Mouse (Mus musculus) monocyte, adult 5-6 weeks (primary cell): ENCODE measurements around the gene Htr1f. TPM values are rescaled to one million over a fixed set of nuclear protein-coding genes. Genes with fewer than 3 reads are reported as not detected.
A peak's percentile ranks its signal among the peaks of the same experiment; 100 is the strongest.

Experiments used
- ATAC-seq: fragments of 153-309, 156-312 bp; replicated peaks from 2 replicates; pipeline ENCODE4 v1.8.0; 2017; ENCODE audit warnings: mild to moderate bottlenecking; ENCODE audit not compliant: low TSS enrichment, insufficient number of reproducible peaks, severe bottlenecking, poor library complexity, low FRiP score
- total RNA-seq: library from RNA; stranded (forward); fragments of 200-1000, 200-491, 200-594 nt; gene quantifications from 3 replicates; pipeline ENCODE4 v1.2.3, GENCODE M21; 2017

The Htr1f gene
- total RNA-seq, 1 experiment from 2014 or later, result not detected

DNA sequence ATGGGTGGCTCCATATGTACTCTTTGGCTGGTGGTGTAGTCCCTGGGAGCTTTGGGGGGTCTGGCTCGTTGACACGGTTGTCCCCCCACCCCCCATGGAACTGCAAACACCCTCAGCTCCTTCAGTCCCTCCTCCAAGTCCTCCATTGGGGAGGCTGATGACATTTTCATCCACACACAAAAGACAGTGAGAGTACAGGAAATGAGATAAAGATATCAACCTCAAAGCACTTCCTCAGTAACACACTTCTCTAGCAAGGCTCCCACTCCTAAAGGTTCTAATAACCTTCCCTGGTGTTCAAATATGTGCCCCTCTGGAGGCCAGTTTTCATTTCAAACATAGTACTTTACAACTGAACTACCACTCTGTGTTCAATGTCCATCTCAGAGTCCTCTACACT lies 118.6 kb downstream of the Htr1f start:
- no peak for ATAC-seq

DNA sequence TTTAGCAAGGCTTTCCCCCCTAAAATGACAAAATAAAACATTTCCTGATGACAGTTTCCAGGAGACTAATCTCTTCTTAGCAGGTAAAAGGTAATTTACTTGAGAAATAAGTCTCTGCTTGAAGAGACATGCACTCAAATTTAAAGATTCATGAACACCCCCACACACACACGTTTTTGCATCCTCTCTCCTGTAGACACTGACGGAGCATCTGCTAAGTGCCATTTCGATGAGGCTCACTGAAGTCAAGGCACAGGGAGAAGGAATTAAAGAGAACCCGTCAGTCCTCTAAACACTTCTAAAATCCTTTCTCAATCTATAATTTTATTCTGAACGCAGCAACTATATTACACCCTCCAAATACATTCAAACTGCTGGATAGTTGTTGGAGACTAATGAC lies 131.0 kb downstream of the Htr1f start:
- no peak for ATAC-seq

DNA sequence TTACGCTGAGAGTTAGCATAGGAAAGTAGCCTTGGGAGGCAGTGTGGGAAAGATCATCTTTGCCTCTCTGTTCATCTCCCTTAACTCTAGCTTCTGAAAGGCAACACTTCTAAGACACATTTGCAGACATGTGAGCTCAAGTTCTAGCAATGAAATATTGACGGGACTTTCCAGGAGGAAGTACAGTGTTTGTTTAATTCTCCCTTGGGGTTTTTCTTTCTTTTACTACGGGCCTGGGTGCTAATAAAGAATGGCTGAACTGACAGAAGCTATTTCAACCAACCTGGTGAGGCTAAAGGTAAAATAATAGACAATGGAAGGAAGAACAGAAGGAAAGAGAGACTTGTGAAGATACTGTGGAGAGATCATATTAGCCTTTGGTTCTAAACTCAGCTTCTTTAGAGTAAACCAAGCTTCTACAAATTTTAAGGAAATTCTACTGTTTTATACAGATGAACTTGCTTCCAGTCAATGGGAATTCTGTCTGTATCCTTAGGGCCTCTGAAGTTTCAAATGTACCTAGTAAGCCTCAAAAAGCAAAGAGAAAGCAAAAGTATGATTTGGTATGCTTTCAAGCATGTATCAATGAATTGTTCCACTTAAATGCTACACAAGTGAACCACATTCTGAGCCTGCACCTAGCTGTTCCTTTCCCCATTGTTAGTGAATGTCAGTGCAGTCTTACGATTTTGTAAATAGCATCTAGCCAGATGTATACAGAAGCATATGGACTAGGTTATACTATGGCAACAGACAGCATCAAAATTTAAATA lies 131.9 kb downstream of the Htr1f start:
- no peak for ATAC-seq

DNA sequence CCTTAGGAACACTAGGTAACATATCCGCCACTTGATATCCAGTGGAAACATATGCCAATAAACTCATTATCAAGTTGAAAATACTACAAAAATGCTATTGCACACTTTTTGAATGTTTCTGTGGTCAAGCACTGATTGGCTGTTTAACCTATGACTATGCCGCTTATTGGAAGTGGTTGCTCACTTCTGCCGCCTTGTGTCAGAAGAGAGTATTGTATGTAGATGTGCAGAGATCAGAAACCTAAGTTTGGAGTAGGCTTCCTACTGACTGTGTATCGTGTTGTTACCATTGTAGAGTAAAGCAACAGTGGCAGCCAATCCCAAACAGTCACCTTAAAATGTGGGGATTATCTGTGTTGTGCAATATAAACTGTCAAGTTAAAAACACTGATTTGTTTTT lies 144.0 kb downstream of the Htr1f start:
- no peak for ATAC-seq

DNA sequence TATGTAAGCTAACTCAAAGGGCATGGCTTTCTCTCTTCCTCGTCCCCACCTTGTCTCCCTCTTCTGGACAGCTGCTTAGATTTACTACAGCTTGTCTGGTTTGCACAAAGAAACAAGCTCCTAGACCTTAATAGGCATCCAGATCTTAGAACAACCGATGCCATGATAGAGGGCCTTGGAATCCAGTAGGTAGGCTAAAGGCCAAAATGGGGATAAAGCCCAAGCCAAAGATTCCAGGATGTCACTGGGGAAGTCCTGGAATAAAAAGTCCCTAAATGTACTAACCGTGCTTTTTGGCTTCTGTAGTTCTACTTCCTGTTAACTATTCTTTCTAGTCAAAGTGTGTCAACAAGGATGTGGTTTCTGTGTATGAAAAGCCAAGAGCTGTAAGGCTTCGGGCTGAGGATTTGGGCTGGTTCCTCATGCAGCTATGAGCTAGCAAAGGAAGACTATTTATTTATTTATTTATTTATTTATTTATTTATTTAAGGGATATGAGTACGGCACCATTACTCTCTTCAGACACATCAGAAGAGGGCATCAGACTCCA lies 163.9 kb downstream of the Htr1f start:
- peak; percentile 73 for ATAC-seq

DNA sequence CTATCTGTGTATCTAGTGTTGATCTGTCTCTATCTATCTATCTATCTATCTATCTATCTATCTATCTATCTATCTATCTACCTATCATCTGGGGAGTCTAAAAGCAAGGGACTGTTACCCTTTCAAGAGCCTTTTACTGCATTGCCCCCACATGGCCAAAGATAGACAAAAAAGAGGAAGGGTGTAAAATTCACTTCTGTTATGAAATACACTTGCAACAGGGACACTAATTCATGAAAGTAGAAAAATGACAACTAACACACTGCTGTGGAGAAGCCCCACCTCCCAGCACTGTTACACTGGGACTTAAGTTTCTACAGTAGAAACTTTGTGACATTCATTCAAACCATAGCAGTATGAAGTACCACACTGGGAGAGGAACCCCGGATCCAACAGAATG lies 170.9 kb downstream of the Htr1f start:
- ATAC-seq, result 0 out of 2 replicates have a peak, but pooled peaks have one; percentile 47

DNA sequence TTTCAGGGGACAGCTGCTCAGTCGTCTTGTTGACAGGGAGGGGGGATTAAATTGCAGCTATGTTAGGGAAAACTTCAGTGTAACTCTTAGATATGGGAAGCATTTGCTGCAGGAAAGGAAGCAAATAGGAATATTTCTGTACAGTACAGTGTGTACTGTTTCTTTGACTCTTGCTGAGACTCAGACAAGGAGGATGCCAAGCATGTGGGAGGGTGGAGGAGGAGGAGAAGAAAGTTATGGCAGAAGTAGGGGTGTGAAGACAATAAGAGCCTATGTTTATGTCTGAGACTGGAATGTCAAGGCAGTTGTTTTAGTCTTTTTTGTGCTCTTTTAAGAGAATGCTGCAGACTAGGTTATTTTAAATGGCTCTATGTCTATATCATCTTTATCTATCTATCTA lies 171.6 kb downstream of the Htr1f start:
- no peak for ATAC-seq

DNA sequence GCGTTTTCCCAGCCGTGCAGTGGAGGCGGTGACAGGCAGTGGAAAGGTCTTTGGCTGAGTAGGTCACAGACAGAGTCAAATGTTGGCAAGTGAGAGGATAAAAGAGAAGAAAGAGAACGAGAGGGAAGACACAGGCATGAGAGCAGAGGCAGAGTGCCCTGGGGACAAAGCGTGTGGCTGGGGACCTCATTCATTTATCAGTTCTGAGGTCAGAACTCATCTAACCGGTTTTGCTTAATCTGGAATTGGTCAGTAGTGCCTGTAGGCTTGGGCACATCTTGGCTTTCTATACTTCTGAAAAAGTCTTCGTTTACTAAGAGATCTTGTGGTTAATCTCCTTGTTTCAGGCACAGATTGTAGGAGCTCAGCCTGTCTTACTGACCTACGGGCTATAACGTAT lies 182.2 kb downstream of the Htr1f start:
- ATAC-seq, result no peak

DNA sequence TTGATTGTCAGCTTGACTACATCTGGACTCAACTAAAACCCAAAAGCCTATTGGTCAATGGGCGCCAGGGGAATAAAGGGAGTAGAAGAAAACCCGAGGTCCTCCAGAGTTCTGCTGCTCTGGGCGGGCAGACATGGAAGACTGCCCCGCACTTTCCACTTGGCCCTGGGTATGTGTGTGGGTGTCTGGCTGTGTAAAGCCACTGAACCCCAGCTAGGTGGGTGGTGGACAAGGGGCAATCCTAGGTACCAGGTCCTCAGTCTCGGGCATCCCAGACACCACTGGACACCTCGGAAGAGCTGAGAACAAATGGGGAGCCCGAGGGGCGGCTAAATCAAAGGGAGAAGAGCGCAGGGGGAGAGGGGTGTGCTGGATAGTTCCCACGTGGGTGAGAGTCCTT lies 196.9 kb downstream of the Htr1f start:
- ATAC-seq, result no peak

DNA sequence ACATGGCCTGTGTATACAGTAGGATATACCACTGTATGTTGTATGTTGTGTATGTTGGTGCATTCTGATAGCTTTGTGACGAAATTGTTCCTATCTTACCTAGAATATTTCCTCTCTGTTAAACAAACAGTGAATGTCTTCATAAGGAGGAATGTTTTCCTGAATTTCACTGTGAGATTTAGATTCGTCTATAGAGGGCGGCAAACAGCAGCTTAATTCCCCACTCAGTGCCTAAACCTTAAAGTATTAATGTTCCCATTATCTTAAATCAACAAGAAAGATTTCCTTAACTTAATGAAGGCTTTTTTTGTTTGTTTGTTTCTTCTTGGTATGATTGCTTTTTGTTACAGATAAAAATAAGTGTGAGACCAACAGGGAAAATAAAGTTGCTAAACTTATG lies 198.5 kb downstream of the Htr1f start:
- ATAC-seq, result no peak

DNA sequence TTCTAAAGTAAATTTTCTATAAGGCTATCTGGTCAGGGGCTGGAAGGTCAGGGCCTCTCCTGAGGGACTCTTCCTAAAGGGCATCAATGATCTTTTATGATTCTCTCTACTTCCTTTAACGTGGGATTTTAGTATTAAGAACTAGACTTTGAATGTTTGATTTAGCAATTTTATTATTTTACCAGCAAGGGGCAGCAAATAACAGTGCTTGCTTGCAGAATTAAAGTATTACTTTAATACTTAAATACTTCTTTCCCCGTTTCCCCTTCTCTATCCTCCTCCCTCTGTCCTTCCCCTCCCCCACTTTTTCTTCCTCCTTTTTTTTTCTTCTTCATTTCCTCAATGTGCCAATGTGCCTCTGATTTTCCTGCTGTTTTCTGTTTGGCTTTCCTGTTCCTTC lies 202.3 kb downstream of the Htr1f start:
- ATAC-seq, result no peak

DNA sequence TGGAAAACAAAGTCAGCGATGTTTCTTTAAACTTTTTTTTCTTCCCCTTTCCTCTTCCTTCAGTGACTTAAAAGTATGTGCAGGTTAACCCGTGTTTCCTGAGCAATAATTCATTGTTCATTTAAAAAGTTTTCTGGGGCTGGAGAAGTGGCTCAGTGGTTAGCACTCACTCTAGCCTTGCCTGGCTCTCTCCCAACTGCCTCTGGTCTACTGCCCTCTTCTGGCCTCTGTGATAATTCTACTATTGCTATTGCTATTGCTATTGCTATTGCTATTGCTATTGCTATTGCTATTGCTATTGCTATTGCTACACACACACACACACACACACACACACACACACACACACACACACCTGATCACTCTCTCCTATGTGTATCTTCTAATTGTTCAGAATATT lies 206.6 kb downstream of the Htr1f start:
- peak; percentile 86 for ATAC-seq

DNA sequence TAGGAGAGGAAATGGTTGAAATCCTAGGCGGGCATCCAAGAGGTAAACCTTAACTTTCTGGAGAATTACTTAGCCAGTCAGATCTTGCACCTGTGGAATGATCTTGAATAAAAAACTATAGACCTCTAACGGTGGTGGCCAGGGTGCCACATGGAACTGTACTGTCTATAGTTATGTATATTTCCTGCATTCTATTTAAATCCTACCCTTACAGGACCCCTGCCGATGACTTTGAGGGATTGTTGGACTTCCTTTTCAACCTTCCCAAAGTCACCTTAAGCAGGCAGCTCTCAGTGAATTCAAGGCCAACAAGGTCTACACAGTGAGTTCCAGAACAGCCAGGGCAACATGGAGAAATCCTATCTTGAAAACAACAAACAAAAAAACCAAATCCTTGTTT lies 216.2 kb downstream of the Htr1f start:
- no peak for ATAC-seq

DNA sequence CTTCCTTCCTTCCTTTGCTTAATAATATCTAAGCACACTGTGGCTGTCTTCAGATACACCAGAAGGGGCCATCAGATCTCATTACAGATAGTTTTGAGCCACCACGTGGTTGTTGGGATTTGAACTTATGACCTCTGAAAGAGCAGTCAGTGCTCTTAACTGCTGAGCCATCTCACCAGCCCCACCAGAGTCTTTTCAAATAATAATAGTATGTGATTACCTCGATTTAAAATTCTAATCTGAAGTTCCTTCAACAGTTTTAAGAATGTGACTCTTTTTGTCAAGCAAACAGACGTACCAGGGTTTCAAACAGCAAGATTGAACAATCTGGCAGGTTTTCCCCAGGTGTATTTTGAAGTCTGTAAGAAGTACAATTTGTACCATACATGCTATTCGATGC lies 220.1 kb downstream of the Htr1f start:
- ATAC-seq, result no peak

DNA sequence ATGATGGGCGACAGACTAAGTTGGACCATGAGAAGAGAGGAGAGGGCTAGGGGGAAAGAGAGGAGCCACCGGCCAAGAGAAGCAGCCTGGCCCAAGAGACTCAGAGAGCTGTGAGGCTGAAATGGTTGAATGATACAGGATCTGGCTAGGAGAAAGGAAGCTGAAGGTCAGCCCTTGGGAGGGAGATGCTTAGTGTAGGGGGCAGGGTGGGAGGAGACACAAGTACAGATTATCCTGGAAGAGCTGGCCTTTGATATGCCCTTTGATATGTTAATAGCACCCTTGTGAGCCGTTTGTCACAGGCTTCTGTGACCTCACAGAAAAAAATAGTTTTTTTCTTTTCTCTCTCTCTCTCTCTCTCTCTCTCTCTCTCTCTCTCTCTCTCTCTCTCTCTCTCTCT lies 220.5 kb downstream of the Htr1f start:
- ATAC-seq, result no peak

DNA sequence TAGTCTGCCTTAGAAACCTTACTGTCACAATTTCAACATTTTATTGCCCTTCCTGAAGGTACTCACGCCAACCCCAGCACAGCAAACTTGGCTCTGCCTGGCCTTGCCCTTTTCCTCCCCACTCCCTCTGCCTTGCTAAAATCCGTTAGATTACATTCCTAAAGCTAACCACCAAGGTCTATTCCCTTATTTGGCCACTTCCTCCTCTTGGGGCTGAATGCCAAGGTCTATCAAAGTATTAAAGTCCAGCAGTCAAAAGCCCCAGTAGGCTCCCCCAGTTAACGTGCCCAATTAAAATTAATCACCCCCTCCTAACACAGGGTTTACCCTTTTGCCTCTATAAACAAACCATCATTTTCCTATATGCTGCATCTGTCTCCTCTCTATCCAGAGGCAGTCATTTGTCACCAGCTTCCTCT lies 221.2 kb downstream of the Htr1f start:
- ATAC-seq, result no peak

DNA sequence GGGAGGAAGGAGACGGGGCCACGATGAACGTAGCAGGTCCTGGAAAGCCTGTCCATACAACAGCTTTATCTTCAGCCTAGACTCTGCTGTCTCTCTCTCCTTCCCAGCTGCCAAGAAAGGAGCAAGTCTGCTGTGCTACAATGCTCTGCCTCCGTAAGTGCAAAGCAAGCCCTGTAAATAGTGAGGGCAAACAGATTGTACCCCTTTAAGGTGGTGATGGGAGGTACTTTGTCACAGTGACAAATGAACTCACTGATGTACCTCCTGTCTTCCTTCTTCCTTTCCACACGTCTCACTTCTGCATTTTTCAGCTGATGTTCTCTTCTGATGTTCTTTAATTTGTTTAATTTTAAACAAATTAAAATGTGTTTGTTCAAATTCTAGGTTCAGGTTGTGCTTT lies 221.8 kb downstream of the Htr1f start:
- ATAC-seq, result peak; percentile 61; the same call in 1 of the 2 replicates

DNA sequence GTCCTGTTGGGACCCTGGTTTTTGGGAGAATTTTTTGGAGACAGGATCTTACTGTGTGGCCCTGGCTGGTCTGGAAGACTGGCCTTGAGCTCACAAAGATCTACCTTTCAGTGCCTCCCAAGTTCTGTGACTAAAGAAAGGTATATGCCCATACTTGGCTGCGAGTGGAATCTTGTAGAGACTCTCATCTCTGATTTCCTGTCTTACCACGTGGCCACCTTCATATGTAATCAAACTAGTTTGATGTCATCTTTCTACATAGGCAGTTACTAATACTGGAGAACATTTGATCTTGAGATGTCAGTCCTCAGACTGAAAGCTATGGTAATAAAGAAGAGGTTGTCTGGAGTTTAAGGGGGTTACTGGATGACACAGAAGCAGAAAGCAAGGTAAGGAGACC lies 224.2 kb downstream of the Htr1f start:
- ATAC-seq, result no peak

DNA sequence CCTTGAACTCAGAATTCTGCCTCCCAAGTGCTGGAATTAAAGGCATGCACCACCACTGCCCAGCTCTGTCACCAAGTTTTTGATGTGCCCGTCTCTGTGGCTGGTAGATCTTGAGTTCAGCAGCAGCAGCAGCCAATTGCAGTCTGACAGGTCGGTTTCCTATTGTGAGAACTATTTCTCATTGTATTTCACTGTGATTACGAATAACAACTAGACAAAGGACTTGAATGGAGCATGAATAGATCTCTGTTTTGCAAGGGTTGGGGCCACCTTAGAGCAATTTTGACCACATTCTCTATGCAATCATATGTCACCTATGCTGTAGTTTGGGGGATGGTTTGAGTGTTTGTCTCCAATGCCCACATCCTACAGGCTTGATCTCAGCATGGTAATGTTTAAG lies 224.7 kb downstream of the Htr1f start:
- ATAC-seq, result no peak

DNA sequence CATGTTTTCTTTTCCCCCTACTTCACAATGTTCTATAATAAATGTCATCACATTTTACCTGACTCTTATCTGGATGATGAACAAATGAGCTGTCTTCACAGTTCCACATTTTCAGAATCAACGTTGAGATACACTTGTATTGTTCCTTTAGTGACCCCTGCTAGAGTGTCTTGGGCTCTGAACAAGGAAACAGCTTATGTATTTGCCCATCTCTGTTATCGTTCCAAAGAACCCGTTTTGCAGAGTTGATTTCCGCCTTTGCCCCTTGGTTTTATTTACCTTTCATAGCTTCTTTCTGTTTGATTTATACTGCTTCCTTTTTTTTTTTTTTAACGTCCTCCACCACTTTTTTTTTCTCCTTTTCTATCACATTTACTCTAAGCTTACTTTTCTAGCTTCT lies 225.9 kb downstream of the Htr1f start:
- no peak for ATAC-seq
